Mouse (Mus musculus): Measurements from ENCODE around the gene Cbr2.

Gene Cbr2

GRCm38 (mm10) chr11:120731395-120731794 lies 519 bp downstream of the Cbr2 start:
- in situ Hi-C loops (cut with MseI, MboI) = no loop called here

GRCm38 (mm10) chr11:120730331-120730870 lies 1.5 kb downstream of the Cbr2 start:
- in situ Hi-C loops (cut with MseI, MboI) = no loop called here

GRCm38 (mm10) chr11:120729432-120730050 lies 2.4 kb downstream of the Cbr2 start:
- in situ Hi-C loops (cut with MseI, MboI) = loop anchor here (5.0 kb wide), 1 partner anchor 48 kb away; no protein-coding TSS in a partner anchor

GRCm38 (mm10) chr11:120728530-120729240 lies 3.2 kb downstream of the Cbr2 start:
- in situ Hi-C loops (cut with MseI, MboI) = loop anchor here (5.0 kb wide), 1 partner anchor 49 kb away; no protein-coding TSS in a partner anchor

GRCm38 (mm10) chr11:120727564-120727963 lies 4.3 kb downstream of the Cbr2 start:
- in situ Hi-C loops (cut with MseI, MboI) = loop anchor here (5.0 kb wide), 1 partner anchor 50 kb away; no protein-coding TSS in a partner anchor

- in situ Hi-C loops (cut with MseI, MboI) = loop anchor here (5.0 kb wide), 1 partner anchor 50 kb away; no protein-coding TSS in a partner anchor
Measured at GRCm38 (mm10) chr11:120727169-120727527, 4.8 kb downstream of the Cbr2 start, which contains the start of gene Dcxr. Gene Dcxr, minus strand, starts transcription at chr11:120727281.

- in situ Hi-C loops (cut with MseI, MboI) = loop anchor here (5.0 kb wide), 1 partner anchor 51 kb away; no protein-coding TSS in a partner anchor
Measured at GRCm38 (mm10) chr11:120726243-120727168, 5.4 kb downstream of the Cbr2 start.

- in situ Hi-C loops (cut with MseI, MboI) = no loop called here
Measured at GRCm38 (mm10) chr11:120723509-120723908, 8.4 kb downstream of the Cbr2 start.

- in situ Hi-C loops (cut with MseI, MboI) = no loop called here
Measured at GRCm38 (mm10) chr11:120722761-120723382, 9.0 kb downstream of the Cbr2 start.

- in situ Hi-C loops (cut with MseI, MboI) = no loop called here
Measured at GRCm38 (mm10) chr11:120722067-120722630, 9.8 kb downstream of the Cbr2 start.

- in situ Hi-C loops (cut with MseI, MboI) = no loop called here
Measured at GRCm38 (mm10) chr11:120721124-120722066, 10.5 kb downstream of the Cbr2 start, which contains the start of gene Rac3. Gene Rac3, plus strand, starts transcription at chr11:120721470.

- in situ Hi-C loops (cut with MseI, MboI) = no loop called here
Measured at GRCm38 (mm10) chr11:120720450-120720849, 11.5 kb downstream of the Cbr2 start.

GRCm38 (mm10) chr11:120719841-120720376 lies 12.0 kb downstream of the Cbr2 start:
- in situ Hi-C loops (cut with MseI, MboI) = loop anchor here in 1 of 2 experiments (10.0 kb wide), 1 partner anchor 65 kb away; no protein-coding TSS in a partner anchor

GRCm38 (mm10) chr11:120719242-120719641 lies 12.7 kb downstream of the Cbr2 start:
- in situ Hi-C loops (cut with MseI, MboI) = loop anchor here in 1 of 2 experiments (10.0 kb wide), 1 partner anchor 64 kb away; no protein-coding TSS in a partner anchor

GRCm38 (mm10) chr11:120715131-120715530 lies 16.8 kb downstream of the Cbr2 start:
- in situ Hi-C loops (cut with MseI, MboI) = loop anchor here in 1 of 2 experiments (10.0 kb wide), 1 partner anchor 60 kb away; no protein-coding TSS in a partner anchor

GRCm38 (mm10) chr11:120714546-120714945 lies 17.4 kb downstream of the Cbr2 start:
- in situ Hi-C loops (cut with MseI, MboI) = loop anchor here (5.0 to 10.0 kb wide), 2 partner anchors 57 to 60 kb away; no protein-coding TSS in a partner anchor

GRCm38 (mm10) chr11:120713580-120714518 lies 18.1 kb downstream of the Cbr2 start, which contains the start of the genes Cenpx and Lrrc45:
Gene Cenpx, minus strand, starts transcription at chr11:120713738.
Gene Lrrc45, plus strand, starts transcription at chr11:120713925.
- in situ Hi-C loops (cut with MseI, MboI) = loop anchor here (5.0 to 10.0 kb wide), 2 partner anchors 57 to 59 kb away; no protein-coding TSS in a partner anchor
